Mouse (Mus musculus) kidney, adult 11 months (tissue): ENCODE data around the gene Lipe.
A peak's percentile ranks its signal among the peaks of the same experiment; 100 is the strongest.
"Not testable (repeated sequence)": the region's sequence is repeated elsewhere in the genome, so short reads cannot be mapped to it uniquely, and the experiment has no call there.

Experiments
- DNase-seq: peaks from one replicate; pipeline ENCODE4 v3.0.0; 2022

The Lipe gene

DNA sequence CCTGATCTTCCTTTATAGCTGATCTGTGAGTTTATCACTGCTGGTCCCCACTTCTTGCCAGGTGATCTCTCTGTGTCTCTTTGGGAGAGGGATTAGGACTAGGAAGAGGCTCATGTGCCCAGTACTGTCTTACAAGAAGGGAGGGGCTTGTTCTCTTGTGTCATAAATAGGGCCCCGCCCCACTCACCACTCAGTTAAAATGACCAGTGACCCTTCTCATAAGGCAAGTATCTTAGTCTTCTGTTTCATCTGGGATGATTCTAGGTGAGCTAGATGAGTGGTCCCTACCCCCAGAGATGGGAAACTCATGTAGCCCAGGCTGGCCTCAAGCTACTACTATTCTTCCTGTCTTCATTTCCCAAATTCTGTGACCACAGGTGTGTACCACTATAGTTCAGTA lies at the start of gene Lipe:
Gene Lipe (minus strand): TSS at position 101 of the 400 bp plus-strand sequence.
- no peak for DNase-seq

DNA sequence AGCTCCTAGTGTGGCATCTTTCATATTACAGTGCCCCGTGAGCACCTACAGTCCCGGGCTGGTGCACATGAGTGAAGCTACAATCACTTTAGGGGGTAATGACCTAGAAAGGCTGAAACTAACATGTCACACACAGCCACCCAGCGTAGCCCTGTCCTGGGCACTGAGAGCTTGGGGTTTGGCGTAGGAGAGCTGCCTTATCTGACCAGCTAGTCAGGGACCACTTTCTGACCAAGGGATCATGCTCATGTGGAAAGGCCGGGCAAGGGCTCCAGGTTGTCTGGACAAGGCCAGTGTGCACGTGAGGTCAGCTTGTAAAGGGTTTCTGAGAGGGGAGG lies 42.3 kb upstream of the Lipe start:
- DNase-seq, result no peak

DNA sequence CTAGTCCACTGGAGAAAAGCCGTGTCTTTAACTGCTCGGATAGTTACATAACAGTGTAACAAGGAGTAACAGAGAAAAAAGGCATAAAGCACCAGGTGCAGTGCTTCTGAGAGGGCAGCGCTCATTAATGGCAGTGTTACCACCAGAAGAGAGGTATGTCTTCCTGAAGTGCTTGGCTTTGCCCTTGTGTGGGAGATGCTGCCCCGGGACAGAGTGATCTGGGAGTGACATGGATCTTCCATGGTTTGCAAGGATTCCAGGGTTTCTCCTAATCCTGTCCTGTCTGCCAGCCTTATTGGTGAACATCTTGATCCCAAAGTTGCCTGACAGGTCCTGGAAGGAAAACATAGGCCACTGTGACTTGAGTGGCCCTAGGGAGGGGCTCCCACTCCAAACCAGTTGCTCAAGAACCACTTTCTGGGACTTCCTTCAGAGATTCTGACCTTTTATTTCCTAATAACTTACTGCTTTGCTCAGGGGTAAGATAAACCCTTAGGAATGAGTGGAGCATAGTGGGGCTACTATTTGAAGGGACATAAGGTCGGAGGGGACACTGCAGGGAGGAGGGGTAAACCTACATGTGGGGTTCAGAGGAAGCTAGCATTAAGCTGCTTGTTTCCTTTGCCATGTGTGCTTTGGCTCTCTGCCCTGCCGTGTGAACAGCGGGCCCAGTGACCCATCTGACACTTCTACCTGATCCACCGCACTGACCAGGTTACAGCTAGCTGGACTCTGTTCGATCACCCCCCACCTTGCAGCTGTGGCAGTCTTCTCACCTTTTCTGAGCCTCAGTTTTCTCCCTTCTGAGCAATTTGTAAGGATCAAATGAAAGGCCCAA lies 41.7 kb upstream of the Lipe start:
- DNase-seq, result peak; percentile 31

DNA sequence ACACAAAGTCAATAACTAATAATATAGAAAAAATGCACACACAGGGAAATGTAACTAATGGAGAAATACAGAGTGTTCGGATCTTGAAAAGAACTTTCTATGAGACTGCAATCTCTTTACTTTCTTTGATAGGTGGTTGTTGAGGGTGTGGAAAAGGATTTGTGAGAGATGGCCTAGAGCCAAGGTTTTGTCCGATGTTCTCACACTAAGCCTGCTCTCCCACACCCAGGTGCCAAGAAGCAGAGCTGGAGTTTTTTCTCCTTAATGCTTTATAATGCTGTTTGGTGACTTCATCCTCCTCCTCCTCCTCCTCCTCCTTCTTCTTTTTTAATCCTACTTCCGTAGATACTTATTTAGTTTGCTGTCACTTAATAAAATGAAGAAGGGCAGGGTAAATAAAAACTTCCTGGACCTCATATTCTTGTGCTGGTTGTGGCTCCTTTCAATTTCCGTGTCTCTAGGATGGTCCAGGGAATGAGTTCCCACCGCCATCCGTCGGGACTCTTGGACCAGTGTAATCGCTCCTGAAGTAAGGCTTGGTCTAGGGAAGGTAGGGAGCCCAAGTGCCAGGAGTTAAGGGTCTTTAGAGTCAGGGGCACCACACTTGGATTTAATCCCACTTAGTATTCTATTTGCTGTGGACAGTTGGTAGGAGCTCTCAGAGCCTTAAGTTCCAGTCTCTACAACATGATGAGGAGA lies 40.8 kb upstream of the Lipe start:
- no peak for DNase-seq

DNA sequence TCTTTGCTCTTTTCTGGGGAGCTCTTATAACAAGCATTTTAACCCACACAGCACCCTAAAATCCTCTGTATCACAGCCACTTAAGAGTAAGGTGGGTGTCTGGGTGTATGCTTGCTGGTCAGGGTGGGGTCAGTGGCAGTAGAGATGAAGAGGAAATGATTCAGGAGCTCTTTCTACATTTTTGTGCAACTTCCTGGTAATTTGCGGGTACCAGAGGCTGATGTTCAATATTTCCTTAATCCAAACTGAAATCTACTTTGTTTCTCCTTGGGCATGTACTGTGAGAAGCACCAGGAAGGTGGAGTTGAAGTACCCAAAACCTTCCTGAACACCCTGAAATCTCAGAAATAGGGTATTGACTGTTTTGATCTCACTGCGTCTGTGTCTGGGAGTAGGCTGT lies 38.2 kb upstream of the Lipe start:
- no peak for DNase-seq

DNA sequence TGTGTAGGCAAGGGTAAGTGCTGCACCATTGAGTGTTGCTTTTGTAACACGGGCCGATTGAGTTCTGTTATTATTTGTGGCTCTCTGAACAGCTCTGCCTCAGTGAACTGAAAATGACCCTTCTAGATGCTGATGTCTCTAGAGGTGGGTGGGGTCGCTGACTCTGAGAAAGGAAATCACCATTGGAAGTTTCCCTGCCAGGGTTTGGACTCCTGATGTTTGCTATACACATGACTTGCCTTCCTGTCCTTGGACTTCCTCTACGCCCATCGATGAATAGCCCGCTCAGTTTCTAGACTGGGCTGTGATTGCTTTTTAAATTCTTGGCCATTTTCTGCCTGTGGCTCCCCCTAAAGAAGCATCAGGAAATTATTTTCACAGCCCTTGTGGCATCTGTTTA lies 37.7 kb upstream of the Lipe start:
- DNase-seq, result peak; percentile 58

DNA sequence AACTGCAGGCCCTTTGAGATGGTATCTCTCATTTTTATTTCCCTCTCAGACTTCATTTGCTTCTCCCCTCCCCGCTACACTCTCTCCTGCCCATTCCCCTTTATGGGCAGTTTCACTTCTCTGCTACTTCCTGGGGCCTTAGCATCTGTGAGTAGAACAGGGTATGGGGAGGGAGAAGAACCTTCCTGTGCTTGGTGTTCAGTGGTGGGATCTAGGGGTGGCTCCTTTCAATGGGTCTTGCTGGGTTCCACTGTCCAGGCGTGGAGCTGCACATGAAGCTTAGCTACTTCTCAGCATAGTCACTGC lies 37.0 kb upstream of the Lipe start:
- DNase-seq, result no peak

DNA sequence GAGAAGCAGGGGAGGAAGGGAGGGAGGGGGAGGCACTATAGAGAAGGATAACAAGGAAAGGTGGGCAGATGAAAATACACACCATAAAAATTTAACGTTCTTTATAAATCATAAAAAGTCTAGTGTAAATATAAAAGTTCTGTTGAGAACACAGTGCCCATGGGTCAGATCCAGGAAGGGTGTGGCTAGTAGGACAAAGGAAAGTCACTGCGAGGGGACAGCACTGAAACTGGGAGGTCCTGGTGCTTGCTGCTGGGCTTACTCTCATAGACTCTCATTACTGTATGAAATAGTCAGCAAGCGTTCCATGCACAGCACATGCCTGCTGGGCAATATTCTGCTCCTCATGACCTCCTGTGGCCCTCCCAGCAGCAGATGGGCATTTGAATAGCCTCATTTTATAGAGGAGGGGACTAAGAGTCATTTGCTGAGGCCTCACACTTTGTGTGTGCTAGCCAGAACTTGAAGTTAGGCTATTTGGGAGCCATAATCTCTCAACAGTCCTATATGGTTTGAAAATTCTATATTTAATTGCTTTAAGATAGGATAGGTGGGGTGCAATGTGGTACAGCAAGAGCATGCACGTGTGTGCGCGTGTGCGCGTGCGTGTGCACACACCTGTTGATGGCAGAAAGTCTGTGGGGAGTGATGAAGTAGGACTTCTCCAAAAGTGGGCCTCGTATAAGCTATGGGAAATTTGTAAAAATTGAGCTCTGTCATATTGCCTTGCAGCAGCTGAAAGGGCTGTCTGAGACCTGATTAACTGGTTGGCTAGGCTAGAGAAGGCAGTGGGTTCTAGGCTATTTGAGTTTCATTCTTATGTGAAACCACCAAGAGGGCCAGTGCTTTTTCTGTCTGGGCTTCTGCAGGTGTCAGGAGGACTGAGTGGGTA lies 36.4 kb upstream of the Lipe start:
- peak; percentile 19 for DNase-seq

DNA sequence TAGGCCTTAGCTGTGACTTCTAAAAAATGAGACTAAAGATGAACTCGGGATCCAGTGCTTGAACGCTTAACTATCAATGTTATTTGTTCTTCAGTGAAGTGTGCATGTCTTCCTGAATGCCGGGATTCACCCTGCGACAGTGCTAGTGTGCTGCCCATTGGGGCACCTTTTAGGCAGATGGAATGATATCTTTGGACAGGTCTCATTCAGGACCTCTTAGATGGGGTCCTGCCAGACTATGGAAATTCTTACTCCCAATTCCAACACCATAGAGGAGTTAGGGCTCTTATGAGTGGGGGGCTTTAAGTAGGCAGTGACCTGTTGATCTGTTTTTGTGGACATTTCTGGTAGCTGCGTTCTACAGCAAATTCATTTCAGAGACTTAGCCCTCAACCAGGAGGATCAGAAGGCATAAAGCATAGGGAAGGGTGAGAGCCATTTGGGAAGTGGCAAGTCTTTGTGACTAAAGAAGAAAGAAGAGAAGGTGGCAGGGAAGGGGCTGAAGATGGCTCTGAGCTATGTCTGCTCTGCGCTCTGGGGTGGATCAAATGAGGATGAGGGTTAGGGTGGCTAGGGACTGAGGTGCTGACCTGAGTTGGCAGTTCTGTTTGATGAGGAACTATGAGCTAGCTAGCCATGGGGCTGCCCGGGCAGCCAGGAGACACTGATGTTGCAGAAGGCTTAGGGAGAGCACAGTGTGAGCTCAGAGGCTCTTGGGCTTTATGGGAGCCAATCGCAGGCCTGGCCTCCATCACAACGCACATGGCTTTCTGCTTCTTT lies 35.5 kb upstream of the Lipe start:
- DNase-seq, result no peak

DNA sequence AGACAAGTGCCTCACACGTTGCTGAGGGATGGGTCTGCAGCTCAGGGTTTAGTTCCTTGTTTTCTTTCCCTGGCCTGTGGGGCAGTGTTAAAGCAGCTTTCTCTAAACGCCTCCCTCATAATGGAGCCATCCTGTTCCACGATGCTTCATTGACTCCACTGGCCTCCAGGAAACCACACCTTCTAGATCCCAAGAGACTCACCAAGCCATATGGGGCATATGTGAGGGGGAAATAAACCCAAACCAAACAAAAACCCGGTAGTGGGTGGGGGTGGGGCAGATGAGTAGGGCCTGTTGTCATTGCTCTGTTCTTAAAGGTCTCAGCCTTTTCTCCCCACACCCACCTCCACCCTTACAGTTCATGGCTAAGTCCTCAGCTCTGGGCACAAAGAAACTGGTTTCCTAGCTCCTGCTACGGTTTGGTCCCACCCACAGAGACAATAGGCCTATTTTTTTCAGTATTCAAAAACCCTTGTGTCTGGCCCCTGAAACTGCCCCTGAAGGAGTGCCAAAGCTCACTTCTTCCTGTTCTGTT lies 34.6 kb upstream of the Lipe start:
- peak; percentile 19 for DNase-seq

DNA sequence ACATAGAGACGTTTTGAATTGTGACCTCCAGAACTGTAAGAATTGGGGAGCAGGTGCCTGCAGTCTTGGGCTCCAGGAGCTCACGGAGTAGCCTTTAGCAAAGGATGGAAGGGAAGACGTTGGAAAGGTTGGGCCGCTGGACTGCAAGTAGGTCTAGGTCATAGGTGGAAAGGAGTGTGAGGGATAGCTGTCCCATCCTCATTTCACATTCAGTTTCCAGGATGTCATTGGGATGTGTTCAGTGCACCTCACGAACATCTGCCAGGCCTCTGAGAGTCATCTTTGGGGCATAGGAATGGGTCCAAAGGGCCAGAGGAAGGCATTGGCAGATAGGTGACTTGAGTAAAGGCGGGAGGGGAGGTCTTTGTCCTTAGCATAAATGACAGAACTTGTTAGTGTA lies 33.9 kb upstream of the Lipe start:
- no peak for DNase-seq

DNA sequence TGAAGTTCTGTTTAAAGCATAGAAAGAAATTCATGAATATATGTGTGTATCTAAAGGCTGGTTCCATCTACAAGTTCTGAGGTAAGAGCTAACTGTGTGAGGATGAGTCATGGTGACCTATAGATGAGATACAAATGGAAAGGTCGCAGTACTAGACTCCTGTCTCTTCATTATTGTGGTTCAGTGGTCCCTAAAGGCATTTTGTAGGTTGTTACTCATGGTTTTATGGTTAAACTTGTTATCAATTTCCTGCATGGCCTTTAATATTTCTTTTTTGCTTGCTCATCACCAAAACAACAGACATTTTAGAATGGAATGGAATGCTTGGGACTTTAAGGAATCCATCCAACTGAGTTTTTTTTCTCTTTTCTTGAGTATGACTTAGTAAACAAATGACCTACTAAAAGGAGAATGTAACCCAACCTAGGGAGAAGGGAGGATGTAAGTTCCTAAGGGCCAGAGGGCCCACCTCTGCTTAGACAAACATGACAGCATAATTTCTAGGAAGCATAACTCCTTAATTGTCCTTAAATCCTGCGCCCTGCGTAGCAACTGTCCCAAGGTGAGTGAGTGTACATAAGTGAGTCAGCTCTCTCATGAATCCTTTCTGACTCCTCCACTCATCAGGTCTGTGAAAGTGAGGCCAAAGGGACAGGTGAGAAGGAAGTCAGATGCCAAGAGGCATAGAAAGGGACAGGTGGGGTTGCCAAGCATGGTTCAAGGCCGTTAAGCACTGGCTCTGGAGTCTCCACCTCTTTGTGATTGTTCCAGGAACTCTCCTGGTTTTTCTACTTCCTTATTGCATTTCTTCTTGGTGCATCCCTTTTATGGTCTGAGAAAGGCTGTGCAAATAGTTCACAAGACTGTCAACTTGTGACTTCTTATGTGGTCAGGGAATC lies 31.6 kb upstream of the Lipe start:
- DNase-seq, result no peak

DNA sequence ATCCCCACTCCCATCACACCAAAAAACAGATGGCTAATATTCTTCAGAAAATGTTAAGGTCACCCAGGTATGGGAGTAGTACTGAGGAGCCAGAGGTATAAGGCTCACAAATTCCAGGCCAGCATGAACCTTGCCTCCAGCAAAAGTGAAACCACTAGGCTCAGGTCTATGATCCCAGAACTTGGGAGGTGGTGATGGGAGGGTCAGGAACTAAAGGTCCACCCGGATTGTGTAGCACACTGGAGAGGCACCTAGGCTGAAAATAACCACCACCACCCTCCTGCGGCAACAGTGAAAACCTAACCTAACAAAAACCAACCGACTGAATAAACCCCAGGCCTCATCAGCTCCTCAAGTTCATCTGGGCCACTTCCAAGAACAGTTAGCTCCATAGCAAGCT lies 29.8 kb upstream of the Lipe start:
- peak; percentile 10 for DNase-seq

DNA sequence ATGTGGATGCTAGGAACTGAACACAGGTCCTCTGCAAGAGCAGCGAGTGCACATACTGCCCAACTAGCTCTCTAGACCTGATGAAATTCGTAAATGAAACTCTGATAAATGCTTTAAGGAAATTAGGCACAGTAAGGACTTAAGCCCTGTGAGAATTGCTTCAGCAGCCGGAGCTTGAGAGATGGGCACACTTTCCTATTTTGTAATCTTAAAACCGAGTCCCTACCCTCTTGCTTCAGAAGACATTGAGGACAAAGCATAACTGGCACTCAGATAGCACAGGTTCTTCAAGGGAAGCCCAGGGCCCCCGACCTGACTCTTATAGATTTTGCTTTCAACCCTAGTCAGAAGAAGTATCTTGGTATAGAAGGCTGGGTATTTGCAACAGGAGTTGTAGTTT lies 28.6 kb upstream of the Lipe start:
- DNase-seq, result no peak

DNA sequence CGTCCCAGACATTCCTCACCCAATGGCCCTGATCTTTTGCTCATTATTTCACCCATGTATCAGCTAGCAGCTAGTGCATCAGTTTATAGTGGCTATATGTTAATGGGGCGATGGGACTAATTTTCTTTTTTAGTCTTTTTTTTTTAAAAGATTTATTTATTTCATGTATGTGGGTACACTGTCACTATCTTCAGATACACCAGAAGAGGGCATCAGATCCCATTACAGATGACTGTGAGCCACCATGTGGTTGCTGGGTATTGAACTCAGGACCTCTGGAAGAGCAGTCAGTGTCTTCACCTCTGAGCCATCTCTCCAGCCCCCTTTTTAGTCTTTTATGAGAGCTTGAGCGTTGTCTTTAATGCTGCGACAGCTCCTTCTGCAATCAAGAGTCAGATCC lies 27.9 kb upstream of the Lipe start:
- DNase-seq, result not testable (repeated sequence)

DNA sequence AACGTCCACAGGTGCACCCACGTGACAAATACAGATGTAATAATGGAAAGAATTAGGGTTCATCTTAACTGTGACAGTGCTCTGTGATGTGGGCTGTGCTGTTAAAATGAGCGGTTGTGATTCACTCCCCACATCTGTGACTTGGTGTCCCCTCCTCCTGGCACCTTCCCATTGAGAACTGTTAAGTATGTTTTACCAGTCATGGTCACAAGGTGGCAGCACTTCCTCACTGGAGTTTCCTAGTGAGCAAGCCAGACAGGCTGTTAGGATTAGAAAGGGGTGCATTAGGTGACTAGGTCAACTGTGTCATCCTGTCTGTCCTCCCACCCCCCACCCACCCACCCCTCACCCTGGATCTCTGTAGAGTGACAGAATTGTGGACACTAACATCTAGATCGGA lies 25.9 kb upstream of the Lipe start:
- DNase-seq, result peak; percentile 59

DNA sequence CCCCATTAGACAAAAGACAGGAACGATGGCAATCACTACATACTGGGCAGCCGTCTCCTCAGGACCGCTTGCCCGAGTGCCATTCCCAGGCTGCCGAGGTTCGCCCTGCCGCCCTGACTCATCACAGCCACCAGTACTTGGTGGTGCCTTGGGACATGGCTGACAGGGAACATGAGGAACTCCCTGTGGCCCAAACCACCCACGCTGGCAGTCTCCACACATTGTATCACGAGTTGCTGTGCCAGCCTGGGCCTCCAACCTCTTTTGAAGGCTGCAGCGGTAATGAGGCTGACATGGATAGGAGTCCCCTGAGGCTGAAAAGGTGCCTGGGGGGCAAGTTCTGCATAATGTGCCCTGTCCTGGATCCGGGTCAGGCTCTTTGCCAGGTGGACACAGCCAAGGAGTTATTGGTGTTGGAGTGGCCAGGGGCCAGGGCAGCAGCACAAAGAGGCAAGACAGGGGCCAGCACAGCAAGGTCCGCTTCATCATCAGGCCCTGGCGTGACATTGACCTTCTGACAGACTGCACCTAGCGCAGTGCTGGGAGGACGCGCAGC lies 23.9 kb upstream of the Lipe start:
- no peak for DNase-seq

DNA sequence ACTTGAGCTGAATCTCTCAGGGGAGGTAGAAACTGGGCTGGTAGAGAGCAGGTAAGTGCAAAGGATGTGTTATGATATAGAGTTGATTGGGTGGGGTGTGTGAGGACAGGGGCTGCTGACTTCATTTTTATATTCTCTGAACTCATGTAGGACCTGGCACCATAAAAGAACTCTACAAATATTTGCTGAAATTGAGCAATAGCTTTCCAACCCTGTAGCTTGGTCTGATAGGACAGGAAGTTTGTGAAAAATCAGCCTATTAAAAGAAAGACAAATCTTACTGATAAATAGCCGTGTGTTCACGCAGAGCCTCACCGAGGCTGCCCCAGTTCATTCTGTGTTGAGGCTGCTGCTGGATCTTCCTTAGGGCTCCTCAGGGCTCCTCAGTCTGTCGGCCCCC lies 21.4 kb upstream of the Lipe start:
- DNase-seq, result no peak

DNA sequence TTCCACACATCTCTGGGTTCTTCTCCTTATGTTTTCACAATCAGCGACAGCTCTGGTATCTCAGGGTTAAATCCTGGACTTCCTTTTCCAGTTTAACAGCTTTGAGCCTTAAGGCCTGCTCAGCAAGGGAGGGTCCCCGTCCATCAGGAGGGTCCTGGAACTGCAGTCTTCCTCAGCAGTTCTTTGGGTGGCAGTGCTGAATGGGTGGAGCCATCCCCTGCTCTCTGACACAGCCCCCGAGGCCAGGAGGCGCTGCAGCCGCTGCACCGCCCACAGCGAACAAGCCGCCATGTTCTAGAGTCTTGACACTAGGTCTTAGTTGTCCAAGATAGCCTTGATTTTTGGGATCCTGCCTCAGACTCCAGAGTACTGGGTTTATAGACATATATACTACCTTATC lies 21.0 kb upstream of the Lipe start:
- no peak for DNase-seq

DNA sequence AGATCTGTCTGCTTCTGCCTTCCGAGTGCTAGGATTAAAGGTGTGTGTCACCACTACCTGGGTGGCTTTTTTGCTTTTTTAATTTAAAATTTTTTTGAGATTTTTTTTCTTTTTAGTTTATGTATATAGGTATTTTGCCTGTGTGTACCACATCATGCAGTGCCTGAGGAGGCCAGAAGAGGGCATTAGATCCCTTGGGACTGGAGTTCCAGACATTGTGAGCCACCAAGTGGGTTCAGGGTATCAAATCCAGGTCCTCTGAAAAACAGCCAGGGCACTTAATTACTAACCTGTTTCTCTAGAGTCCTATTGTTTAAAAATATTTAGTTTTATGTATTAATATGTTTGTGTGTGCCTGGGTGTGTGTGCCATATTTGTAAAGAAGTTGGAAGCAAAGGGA lies 19.1 kb upstream of the Lipe start:
- DNase-seq, result no peak

DNA sequence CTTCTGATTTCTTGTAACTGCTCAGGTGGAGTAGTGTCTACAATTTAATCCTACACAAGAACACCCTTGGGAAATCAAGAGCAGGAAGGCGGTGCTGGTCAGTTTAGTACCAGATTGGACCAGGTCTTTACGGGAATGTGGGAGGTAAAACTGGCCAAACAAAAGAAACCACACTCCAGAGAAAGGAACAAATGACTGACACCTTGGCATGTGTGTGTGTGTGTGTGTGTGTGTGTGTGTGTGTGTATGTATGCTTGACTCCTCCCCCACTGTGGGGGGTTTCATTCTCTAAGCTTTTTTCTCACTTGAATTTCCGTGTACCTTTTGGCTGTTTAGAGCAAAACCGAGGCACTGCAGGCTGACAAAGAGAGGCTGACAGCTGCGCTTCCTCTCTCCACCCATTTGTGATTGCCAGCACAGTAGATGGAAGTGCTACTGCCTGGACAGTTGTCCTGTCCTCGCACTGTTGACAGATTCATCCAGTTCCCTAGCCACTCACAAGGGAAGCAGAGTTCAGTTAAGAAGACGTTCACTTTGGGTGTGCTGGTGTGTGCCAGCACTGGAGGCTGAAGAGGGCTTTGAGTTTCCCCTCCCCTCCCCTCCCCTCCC lies 14.4 kb upstream of the Lipe start, which contains the start of gene Cxcl17:
Gene Cxcl17 (minus strand): TSS at position 54 of the 609 bp plus-strand sequence.
- DNase-seq, result no peak
